Mouse (Mus musculus): ENCODE results near the gene Pdcd5.
A peak's percentile ranks its signal among the peaks of the same experiment; 100 is the strongest.

Pdcd5 gene

DNA sequence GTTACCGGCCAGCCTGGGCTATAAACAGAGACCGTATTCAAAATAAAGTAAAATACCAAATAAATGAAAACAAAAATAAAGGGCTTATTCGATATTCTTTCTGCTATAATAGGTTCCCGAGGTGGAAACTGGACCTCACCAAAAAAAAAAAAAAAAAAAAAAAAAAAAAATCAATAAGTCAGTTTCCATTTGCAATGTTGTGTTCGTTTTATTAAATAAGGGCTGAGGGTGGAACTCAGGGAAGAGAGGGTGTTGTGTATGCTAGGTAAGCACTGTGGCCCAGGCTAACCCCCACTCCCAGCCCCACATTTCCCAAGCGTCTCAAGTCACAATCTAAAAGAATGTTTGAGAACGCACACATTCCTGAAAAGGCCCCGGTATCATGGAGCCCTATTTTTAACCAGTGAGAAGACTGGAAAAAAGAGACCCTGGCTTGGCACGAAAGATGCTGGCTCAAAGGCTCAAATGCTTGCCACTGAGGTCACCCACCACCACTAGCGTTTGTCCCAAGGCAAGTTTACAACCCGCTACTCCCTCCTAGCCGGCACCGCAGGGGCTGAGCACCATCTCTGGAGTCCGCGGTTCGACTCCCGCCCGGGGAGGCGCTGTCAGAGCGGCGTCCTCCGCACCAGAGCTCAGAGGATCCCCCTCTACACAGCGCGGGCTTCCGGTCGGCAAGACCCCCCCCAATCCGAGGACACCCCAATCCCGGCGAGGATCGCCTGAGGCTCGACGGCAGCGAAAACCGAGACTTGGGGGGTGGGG, 822 bp downstream of the Pdcd5 start:
- peak; percentile 56 for DNase-seq (ENCODE audit: low read depth, low spot score)

DNA sequence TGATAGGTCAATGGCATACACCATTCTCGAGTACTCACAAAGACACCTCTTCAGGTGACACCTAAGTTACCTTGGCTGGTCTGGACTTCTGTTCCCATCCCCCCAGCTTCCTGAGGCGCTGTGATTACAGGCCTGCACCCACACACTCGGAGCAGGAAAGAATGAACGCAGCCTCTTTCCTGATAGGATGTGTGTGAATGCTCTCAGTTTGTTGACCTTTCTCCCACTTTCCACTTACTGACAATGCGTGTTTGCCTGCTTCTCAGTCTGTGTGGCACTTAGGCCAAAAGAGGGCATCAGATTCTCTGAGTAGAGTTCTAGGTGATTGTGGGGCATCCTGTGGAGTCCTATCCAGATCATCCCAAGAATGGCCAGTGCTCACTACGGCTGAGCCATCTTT, 7.2 kb downstream of the Pdcd5 start:
- DNase-seq (ENCODE audit: low read depth, low spot score), result no peak

DNA sequence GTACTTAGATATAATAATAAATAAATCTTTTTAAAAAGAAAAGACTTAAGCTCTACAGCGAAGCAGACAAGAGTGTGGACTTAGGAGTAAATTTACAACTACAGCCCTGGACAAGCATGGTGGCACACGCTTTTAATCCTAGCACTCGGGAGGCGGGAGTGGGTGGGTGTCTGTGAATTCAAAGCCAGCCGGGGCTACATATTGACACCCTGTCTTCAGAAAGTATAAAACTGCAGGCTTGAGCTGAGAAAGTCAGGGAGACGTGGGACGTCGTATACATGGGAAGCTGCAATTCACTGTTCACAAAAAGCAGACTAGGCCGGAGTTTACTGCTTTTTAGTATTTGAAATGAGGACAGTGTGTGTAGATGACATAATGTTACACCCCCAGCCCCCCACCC, 10.4 kb downstream of the Pdcd5 start:
- no peak for DNase-seq (ENCODE audit: low read depth, low spot score)

DNA sequence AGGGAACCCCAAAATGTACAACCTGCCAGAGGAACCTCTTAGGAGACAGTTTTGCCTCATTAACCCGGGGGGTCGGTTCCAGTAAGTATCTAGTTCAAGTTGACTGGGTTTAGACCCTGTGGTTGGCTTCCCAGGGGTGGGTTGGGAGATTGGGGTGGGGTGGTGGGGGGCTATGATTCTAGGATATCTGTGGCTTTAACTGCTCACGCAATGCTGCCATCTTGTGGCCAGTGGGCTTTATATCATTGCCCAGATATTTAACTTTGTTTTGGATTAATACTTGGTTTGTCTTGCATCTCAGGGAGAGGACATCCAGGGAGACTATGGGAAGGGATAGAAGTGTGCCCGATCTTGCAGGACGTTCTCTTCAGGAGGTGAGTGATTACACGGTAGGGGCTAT, 11.1 kb downstream of the Pdcd5 start:
- peak; percentile 49 for DNase-seq (ENCODE audit: low read depth, low spot score)

DNA sequence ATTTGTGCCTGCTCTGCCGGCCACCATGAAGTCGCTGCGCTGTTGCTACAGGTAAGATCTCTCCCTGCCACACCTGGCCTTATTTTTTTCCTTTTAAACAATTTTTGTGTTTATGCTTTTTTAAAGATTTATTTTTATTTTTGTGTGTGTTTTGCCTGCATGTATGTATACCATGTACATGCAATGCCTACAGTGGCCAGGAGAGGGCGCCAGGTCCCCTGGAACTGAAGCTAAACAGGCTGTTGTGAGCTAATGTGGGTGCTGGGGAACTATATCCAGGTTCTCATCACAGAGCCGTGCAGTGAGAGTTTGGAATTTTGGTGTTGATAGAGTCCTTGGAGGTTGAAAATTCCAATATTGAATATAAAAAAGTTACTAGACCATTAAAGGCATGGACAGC, 18.8 kb downstream of the Pdcd5 start:
- DNase-seq (ENCODE audit: low read depth, low spot score), result peak; percentile 66

DNA sequence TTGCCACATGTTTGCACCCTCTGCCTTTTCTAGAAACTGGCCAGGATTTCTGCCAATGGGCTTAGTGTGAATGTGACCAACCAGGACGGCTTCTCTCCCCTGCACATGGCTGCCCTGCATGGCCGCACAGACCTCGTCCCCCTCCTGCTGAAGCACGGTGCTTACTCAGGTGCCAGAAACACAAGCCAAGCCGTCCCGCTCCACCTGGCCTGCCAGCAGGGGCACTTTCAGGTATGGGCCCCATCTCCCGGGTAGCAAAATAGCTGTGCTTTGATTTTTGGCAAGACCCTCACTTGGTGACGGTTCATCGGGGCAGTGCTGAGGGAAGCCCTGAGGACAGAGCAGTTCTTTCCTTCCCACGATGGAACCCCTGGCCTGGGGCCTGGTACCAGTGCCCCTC, 19.9 kb downstream of the Pdcd5 start:
- no peak for DNase-seq (ENCODE audit: low read depth, low spot score)

DNA sequence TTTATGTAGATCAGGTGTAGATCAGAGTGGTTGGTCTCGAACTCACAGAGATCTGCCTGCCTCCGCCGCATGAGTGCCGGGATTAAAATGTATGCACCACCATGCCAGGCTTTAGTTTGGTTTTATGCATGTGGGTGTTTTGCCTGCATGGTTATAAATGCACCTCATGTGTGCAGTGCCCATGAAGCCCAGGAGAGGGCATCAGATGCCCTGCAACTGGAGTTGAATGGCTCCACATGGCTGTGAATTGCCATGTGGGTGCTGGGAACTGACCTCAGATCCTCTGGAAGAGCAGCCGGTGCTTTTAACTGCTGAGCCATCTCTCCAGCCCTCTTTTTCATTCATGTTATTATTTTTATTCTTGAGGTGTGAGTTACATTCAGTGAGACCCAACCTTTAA, 21.3 kb downstream of the Pdcd5 start:
- DNase-seq (ENCODE audit: low read depth, low spot score), result peak; percentile 59

DNA sequence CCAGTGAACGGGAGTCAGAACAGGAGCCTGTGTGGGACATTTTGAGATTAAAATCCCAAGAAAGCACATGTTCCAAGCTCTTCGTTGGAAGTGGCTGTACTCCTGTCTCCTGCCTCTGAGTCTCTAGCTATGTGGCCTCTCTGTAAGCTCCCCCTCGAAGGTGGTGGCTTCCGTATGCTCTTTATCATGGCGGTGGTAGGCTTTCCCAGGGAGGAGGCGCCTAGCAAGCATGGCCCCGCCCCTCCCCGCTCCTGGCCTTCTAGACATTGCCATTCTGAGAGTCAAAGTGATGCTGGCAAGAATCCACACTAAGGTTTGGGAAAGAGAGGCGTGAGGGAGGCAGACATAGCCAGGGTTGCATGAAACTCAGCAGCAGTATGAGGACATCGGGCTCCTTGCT, 24.7 kb downstream of the Pdcd5 start:
- DNase-seq (ENCODE audit: low read depth, low spot score), result peak; percentile 77

DNA sequence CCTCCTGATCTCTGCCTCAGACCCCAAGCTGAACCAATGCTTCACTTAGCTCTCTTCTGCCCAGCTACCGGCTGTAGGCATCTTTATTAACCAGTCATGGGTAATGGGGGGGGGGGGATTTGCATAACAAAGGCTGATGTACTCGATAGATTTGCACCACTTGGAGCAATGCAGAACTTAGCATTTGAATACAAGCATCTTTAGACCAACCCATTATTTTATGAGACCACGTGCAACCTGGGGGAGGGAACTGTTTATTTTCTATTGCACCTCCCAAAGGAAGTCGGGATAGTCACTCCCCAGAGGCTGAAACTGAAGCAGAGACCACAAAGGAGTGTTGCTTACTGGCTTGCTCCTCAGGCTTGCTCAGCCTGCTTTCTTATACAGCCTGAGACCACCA, 29.8 kb downstream of the Pdcd5 start:
- peak; percentile 73 for DNase-seq (ENCODE audit: low read depth, low spot score)

DNA sequence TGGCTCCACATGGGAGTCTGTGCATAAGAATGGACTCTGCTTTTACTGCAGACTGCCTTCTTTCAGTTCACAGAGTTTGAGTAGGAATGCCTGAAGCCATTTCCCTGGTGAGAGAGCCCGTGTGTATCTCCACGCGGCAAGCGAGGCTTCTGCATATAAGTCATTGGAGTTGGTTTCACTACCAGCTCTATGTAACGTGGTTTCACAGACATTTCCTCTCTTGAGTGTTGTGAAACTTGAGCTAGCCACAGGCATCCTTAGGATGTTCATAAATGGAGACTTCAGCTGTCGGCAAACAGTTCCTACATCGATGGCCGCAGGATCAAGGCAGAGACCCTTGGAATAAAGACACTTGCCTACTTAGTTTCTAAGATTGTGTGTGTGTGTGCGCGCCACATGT, 38.1 kb downstream of the Pdcd5 start:
- no peak for DNase-seq (ENCODE audit: low read depth, low spot score)

DNA sequence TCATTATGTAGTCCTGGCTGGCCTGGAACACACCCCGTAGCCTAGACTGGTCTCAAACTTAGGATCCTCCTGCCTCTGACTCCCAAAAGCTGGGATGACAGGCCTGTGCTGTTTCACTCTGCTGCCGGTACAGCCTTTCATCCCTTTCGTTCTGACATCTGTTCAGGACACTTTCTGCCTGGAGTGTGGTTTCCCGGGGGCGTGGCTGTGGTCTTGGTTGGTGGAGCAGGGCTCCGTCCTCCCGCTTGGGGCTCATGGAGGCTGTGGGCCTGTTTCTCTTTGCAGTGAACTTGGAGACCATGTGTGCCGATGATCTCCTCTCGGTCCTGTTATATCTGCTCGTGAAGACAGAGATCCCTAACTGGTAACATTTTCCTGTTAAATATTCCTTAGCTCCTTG, 40.5 kb downstream of the Pdcd5 start:
- no peak for DNase-seq (ENCODE audit: low read depth, low spot score)

DNA sequence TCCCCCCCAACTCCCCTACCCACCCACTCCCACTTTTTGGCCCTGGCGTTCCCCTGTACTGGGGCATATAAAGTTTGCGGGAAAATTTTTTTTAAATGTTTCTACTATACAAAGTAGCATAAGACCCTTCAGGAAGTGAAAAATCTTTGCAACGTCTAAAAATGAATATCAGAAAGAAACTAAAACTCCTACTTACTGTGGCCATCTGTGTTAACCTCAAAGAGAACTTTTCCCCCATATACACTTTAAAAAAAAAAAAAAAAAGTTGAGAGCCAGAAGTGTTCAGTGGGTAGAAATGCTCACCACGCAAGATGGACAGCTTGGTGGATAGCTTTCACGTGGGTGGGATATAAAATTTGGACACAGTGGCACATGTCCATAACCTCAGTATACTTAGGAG, 44.6 kb downstream of the Pdcd5 start:
- no peak for DNase-seq (ENCODE audit: low read depth, low spot score)

DNA sequence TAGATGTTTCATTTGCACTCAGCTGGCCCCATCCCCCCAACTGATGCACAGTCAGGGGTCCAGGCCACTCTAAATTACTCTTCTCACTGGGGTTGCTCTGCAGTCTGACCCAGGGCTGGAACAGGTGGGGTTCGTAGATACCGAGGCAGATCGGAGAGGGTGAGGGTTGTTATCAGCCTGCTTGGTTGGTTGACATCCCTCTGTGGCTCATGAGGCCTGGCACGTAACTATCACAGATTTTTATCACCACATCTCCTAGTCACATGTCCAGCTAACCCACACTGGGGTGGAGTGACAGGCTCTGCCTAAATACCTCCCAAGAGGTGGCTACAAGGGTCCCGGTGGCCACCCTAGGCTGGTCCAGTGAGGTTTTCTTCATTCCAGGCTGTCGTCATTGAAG, 46.2 kb downstream of the Pdcd5 start:
- DNase-seq (ENCODE audit: low read depth, low spot score), result no peak

DNA sequence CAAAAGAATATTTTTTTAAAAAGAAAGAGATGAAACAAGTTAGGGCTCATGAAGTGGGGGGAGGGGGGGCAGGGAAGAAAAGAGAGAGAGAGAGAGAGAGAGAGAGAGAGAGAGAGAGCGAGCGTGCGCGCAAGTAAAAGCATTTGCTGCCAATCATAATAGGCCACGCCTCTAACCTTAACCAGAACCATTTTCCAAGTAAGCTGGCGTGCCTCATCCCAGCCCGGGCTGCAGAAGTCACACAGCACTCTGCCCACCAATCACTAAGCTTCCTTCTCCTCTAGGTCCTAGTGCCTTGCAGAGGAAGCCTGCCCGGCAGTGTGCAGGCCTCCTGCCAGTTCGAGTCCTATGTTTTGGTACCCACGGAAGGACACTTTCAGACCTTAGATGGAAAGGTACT, 47.3 kb downstream of the Pdcd5 start:
- DNase-seq (ENCODE audit: low read depth, low spot score), result peak; percentile 52

DNA sequence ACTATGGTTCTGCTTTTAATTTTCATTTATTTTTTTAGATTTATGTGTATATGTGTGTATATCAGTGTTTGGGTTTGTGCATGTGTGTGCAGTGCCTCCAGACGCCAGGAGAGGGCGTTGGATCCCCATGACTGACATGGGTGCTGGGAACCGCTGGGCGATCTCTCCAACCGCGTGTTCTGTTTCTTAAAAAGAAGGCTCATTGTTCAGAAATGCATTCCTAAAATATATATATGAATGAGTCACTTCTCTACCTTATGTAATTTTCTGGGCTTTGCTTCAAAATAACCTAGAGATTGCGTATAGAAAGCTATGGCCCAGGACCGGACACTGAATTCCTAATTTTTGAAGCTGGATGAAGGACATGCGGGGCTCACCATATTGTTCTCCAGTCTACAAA, 47.8 kb downstream of the Pdcd5 start:
- peak; percentile 72 for DNase-seq (ENCODE audit: low read depth, low spot score)

DNA sequence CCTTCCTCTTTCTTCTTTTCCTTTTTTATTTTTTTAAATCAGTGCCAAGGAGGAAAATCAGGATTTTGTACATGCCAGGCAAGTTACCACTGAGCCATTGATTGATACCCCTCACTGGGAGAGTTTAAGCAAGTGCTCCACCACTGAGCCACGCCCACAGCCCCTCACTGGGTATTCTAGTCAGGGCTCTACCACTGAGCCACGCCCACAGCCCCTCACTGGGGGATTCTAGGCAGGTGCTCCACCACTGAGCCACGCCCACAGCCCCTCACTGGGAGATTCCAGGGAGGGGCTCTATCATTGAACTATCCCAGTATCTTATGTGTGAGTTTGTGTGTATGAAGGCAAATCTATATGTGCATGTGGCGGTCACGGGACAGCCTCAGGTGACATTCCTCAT, 53.0 kb downstream of the Pdcd5 start:
- DNase-seq (ENCODE audit: low read depth, low spot score), result peak; percentile 59

Data from ZHBTc4 (cell line).